In the genomic region with DNA sequence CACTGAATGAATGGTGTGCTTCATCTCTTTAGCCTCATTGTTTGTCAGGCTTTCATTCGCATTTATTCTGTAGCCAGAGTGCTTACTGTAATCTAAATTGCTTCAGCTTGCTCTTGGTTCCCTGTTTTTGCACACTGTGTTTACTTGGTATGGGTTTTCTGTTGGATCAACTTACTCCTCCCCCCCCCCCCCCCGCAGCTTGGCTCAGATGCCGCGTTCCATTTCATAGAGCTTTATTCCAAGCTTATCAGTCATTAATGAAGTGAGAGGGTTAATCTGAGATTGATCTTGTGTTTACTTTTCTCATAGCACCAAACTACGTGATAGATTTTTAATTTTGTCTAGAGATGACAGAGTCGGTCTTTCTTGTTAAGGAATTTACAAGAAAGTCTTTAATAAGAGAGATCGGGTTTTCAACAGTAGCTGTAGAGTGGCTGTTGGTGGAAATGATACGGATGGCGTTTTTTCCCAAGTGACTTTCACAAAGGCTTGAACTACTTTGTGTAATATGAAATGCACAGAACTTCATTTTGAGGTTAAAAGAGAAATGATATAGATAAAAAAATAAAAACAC, we compare ENCODE assay signal across 31 mouse cellular contexts. TPM values are rescaled to one million over a fixed set of nuclear protein-coding genes. Genes with fewer than 3 reads are reported as not detected.
"Had no signal": no experiment of that assay in that cellular context is flagged by ENCODE, and none has a peak within 500 bp of the region (broad histone marks: within the 10 kb centered on the region; RNA-seq: fewer than 3 reads in every experiment).

No protein-coding gene starts in this region.

- ATAC-seq: forebrain, embryonic 13.5 days; forebrain, embryonic 14.5 days; forebrain, embryonic 15.5 days; forebrain, embryonic 16.5 days; forebrain, postnatal 0 days had no signal

- H3K4me2 ChIP-seq: embryonic facial prominence, embryonic 12.5 days; embryonic facial prominence, embryonic 13.5 days; embryonic facial prominence, embryonic 15.5 days; forebrain, embryonic 12.5 days; forebrain, embryonic 13.5 days; forebrain, embryonic 15.5 days had no signal

- H3K9ac ChIP-seq: embryonic facial prominence, embryonic 12.5 days; embryonic facial prominence, embryonic 13.5 days; embryonic facial prominence, embryonic 15.5 days; forebrain, embryonic 12.5 days; forebrain, embryonic 13.5 days; forebrain, embryonic 15.5 days; forebrain, postnatal 0 days had no signal

- H3K9me3 ChIP-seq: embryonic facial prominence, embryonic 10.5 days; embryonic facial prominence, embryonic 12.5 days; embryonic facial prominence, embryonic 13.5 days; embryonic facial prominence, embryonic 15.5 days; forebrain, embryonic 10.5 days; forebrain, embryonic 12.5 days; forebrain, embryonic 13.5 days; forebrain, embryonic 15.5 days had no signal

- H3K27ac ChIP-seq: embryonic facial prominence, embryonic 10.5 days; embryonic facial prominence, embryonic 12.5 days; embryonic facial prominence, embryonic 13.5 days; embryonic facial prominence, embryonic 15.5 days; forebrain, embryonic 10.5 days; forebrain, embryonic 12.5 days; forebrain, embryonic 13.5 days; forebrain, embryonic 15.5 days; gastrocnemius, adult 2 months had no signal

- H3K36me3 ChIP-seq: embryonic facial prominence, embryonic 10.5 days; embryonic facial prominence, embryonic 12.5 days; embryonic facial prominence, embryonic 13.5 days; embryonic facial prominence, embryonic 15.5 days; forebrain, embryonic 10.5 days; forebrain, embryonic 12.5 days; forebrain, embryonic 15.5 days had no signal

- H3K4me3 ChIP-seq: embryonic facial prominence, embryonic 10.5 days; embryonic facial prominence, embryonic 12.5 days; embryonic facial prominence, embryonic 13.5 days; embryonic facial prominence, embryonic 15.5 days; erythroblast, embryonic 14.5 days; forebrain, embryonic 10.5 days; forebrain, embryonic 12.5 days; forebrain, embryonic 13.5 days; forebrain, embryonic 15.5 days; gastrocnemius, adult 2 months had no signal

- H3K4me1 ChIP-seq: embryonic facial prominence, embryonic 10.5 days; embryonic facial prominence, embryonic 12.5 days; embryonic facial prominence, embryonic 13.5 days; embryonic facial prominence, embryonic 15.5 days; forebrain, embryonic 10.5 days; forebrain, embryonic 12.5 days; forebrain, embryonic 13.5 days; forebrain, embryonic 15.5 days had no signal

- H3K27me3 ChIP-seq: embryonic facial prominence, embryonic 12.5 days; embryonic facial prominence, embryonic 13.5 days; embryonic facial prominence, embryonic 15.5 days; forebrain, embryonic 12.5 days; forebrain, embryonic 13.5 days; forebrain, embryonic 15.5 days had no signal

- DNase-seq: cerebellum, adult 18-20 months; cerebellum, adult 2 months; cerebellum, adult 8-10 months; cerebellum, adult 9-10 months; cerebellum, adult 9-11 months; cerebellum, postnatal 10 days; cerebellum, postnatal 14 days; cerebellum, postnatal 25 days; cerebellum, postnatal 36 days; embryo, embryonic 11 days; forebrain, postnatal 0 days; gastrocnemius, adult 2 months; gastrocnemius, postnatal 10 days; gastrocnemius, postnatal 14 days; gastrocnemius, postnatal 25 days; gastrocnemius, postnatal 36 days; heart, adult 11 months had no signal

RNA-seq across cellular contexts. Expression of a gene that starts 59.6 kb away (rescaled TPM):
- polyA plus RNA-seq: embryonic facial prominence, embryonic 10.5 days; embryonic facial prominence, embryonic 11.5 days; erythroblast, embryonic 14.5 days; forebrain, embryonic 10.5 days; forebrain, embryonic 11.5 days; forebrain, embryonic 12.5 days; forebrain, embryonic 13.5 days; forebrain, embryonic 14.5 days; gonadal fat pad, adult 2 months had no signal
